Mouse (Mus musculus): ENCODE results near the gene Kcnd2. TPM values are rescaled to one million over a fixed set of nuclear protein-coding genes. Genes with fewer than 3 reads are reported as not detected.

Gene Kcnd2
- 0.41 and 0.57 TPM in 2 replicates for polyA plus RNA-seq (2015; fragmentation: Nextera tagmentation; extraction: Ambion mirVana)

- H3K27me3 ChIP-seq (ENCODE audit: control insufficient read depth, insufficient read depth, low read length) = no peaks in the 10 kb centered on the region; the same call in 1 of the 2 replicates
- H3K4me1 ChIP-seq (ENCODE audit: control insufficient read depth, insufficient read depth, low read length) = no peaks in the 10 kb centered on the region
- H3K36me3 ChIP-seq (ENCODE audit: control insufficient read depth, insufficient read depth, low read length) = no peaks in the 10 kb centered on the region
- 10% methylated on average over 34 of the region's 34 CpGs for WGBS
- H3K27ac ChIP-seq (ENCODE audit: low read length) = no peak within 1 kb of the TSS
- H3K4me2 ChIP-seq (ENCODE audit: low read depth, low read length) = peak within 1 kb of the TSS; percentile 98
- no peak for ATAC-seq (ENCODE audit: insufficient read depth, low FRiP score)
- H3K9me3 ChIP-seq (replicated peaks; ENCODE audit: control insufficient read depth, low read length) = no peaks in the 10 kb centered on the region
- peak within 1 kb of the TSS; percentile 70 for H3K9ac ChIP-seq (ENCODE audit: low read length)
- H3K4me3 ChIP-seq (replicated peaks; ENCODE audit: low read length) = peak within 1 kb of the TSS; percentile 64
Observed at GRCm38 (mm10) chr6:21215491-21216191, at the start of gene Kcnd2. TSS of gene Kcnd2 (plus strand) at chr6:21215503.

- no peak for ATAC-seq (ENCODE audit: insufficient read depth, low FRiP score)
- Histone ChIP-seq H3K4me1 (ENCODE audit: control insufficient read depth, insufficient read depth, low read length) (no peaks in the 10 kb centered on the region), H3K27ac (ENCODE audit: low read length) (no peak overlapping the region), H3K27me3 (ENCODE audit: control insufficient read depth, insufficient read depth, low read length) (no peaks in the 10 kb centered on the region), H3K4me2 (ENCODE audit: low read depth, low read length) (no peak overlapping the region), H3K9ac (ENCODE audit: low read length) (no peak overlapping the region), H3K4me3 (replicated peaks; ENCODE audit: low read length) (no peak overlapping the region), H3K36me3 (ENCODE audit: control insufficient read depth, insufficient read depth, low read length) (no peaks in the 10 kb centered on the region), H3K9me3 (replicated peaks; ENCODE audit: control insufficient read depth, low read length) (no peaks in the 10 kb centered on the region)
- WGBS = 86% methylated on average over 1 of the region's 1 CpGs
Observed at GRCm38 (mm10) chr6:21166611-21167010, 48.7 kb upstream of the Kcnd2 start.

GRCm38 (mm10) chr6:21195341-21195740 is 20.0 kb upstream of the Kcnd2 start:
- no peak overlapping the region for H3K4me2 ChIP-seq (ENCODE audit: low read depth, low read length)
- H3K36me3 ChIP-seq (ENCODE audit: control insufficient read depth, insufficient read depth, low read length) = no peaks in the 10 kb centered on the region
- no peak overlapping the region for H3K9ac ChIP-seq (ENCODE audit: low read length)
- ATAC-seq (ENCODE audit: insufficient read depth, low FRiP score) = no peak
- H3K27me3 ChIP-seq (ENCODE audit: control insufficient read depth, insufficient read depth, low read length) = no peaks in the 10 kb centered on the region
- WGBS = 52% methylated on average over 2 of the region's 2 CpGs
- H3K27ac ChIP-seq (ENCODE audit: low read length) = no peak overlapping the region
- no peaks in the 10 kb centered on the region for H3K9me3 ChIP-seq (replicated peaks; ENCODE audit: control insufficient read depth, low read length)
- no peaks in the 10 kb centered on the region for H3K4me1 ChIP-seq (ENCODE audit: control insufficient read depth, insufficient read depth, low read length)
- no peak overlapping the region for H3K4me3 ChIP-seq (replicated peaks; ENCODE audit: low read length)

- Histone ChIP-seq H3K27me3 (ENCODE audit: control insufficient read depth, insufficient read depth, low read length) (no peaks in the 10 kb centered on the region; the same call in 1 of the 2 replicates), H3K4me2 (ENCODE audit: low read depth, low read length) (peak overlapping the region; percentile 98), H3K9me3 (replicated peaks; ENCODE audit: control insufficient read depth, low read length) (no peaks in the 10 kb centered on the region), H3K36me3 (ENCODE audit: control insufficient read depth, insufficient read depth, low read length) (no peaks in the 10 kb centered on the region), H3K27ac (ENCODE audit: low read length) (no peak overlapping the region), H3K9ac (ENCODE audit: low read length) (peak overlapping the region; percentile 70), H3K4me3 (replicated peaks; ENCODE audit: low read length) (peak overlapping the region; percentile 64), H3K4me1 (ENCODE audit: control insufficient read depth, insufficient read depth, low read length) (no peaks in the 10 kb centered on the region)
- peak; percentile 40; the same call in 1 of the 2 replicates for ATAC-seq (ENCODE audit: insufficient read depth, low FRiP score)
- WGBS = 2% methylated on average over 29 of the region's 29 CpGs
Observed at GRCm38 (mm10) chr6:21213865-21214672, 1.2 kb upstream of the Kcnd2 start.

- H3K27me3 ChIP-seq (ENCODE audit: control insufficient read depth, insufficient read depth, low read length) = no peaks in the 10 kb centered on the region; the same call in 1 of the 2 replicates
- ATAC-seq (ENCODE audit: insufficient read depth, low FRiP score) = peak; percentile 66
Observed at GRCm38 (mm10) chr6:21214673-21215490, 421 bp upstream of the Kcnd2 start.

GRCm38 (mm10) chr6:21216206-21217020 is 1.1 kb downstream of the Kcnd2 start:
- Histone ChIP-seq H3K4me1 (ENCODE audit: control insufficient read depth, insufficient read depth, low read length) (no peaks in the 10 kb centered on the region), H3K36me3 (ENCODE audit: control insufficient read depth, insufficient read depth, low read length) (no peaks in the 10 kb centered on the region), H3K9me3 (replicated peaks; ENCODE audit: control insufficient read depth, low read length) (no peaks in the 10 kb centered on the region), H3K27ac (ENCODE audit: low read length) (no peak overlapping the region), H3K27me3 (ENCODE audit: control insufficient read depth, insufficient read depth, low read length) (no peaks in the 10 kb centered on the region; the same call in 1 of the 2 replicates), H3K9ac (ENCODE audit: low read length) (no peak overlapping the region), H3K4me2 (ENCODE audit: low read depth, low read length) (no peak overlapping the region), H3K4me3 (replicated peaks; ENCODE audit: low read length) (no peak overlapping the region)
- WGBS = 90% methylated on average over 27 of the region's 27 CpGs
- ATAC-seq (ENCODE audit: insufficient read depth, low FRiP score) = no peak

More at GRCm38 (mm10) chr6:21214673-21215490, 421 bp upstream of the Kcnd2 start:
- Histone ChIP-seq H3K4me2 (ENCODE audit: low read depth, low read length) (peak overlapping the region; percentile 98), H3K27ac (ENCODE audit: low read length) (no peak overlapping the region), H3K4me1 (ENCODE audit: control insufficient read depth, insufficient read depth, low read length) (no peaks in the 10 kb centered on the region), H3K4me3 (replicated peaks; ENCODE audit: low read length) (peak overlapping the region; percentile 64), H3K36me3 (ENCODE audit: control insufficient read depth, insufficient read depth, low read length) (no peaks in the 10 kb centered on the region), H3K9ac (ENCODE audit: low read length) (peak overlapping the region; percentile 70), H3K9me3 (replicated peaks; ENCODE audit: control insufficient read depth, low read length) (no peaks in the 10 kb centered on the region)
- under 1% methylated on average over 77 of the region's 83 CpGs for WGBS

GRCm38 (mm10) chr6:21217156-21217555 is 1.9 kb downstream of the Kcnd2 start:
- Histone ChIP-seq H3K9ac (ENCODE audit: low read length) (no peak overlapping the region), H3K36me3 (ENCODE audit: control insufficient read depth, insufficient read depth, low read length) (no peaks in the 10 kb centered on the region), H3K27me3 (ENCODE audit: control insufficient read depth, insufficient read depth, low read length) (no peaks in the 10 kb centered on the region; the same call in 1 of the 2 replicates), H3K4me2 (ENCODE audit: low read depth, low read length) (no peak overlapping the region), H3K4me1 (ENCODE audit: control insufficient read depth, insufficient read depth, low read length) (no peaks in the 10 kb centered on the region), H3K9me3 (replicated peaks; ENCODE audit: control insufficient read depth, low read length) (no peaks in the 10 kb centered on the region), H3K27ac (ENCODE audit: low read length) (no peak overlapping the region), H3K4me3 (replicated peaks; ENCODE audit: low read length) (no peak overlapping the region)
- WGBS = 95% methylated on average over 10 of the region's 10 CpGs
- no peak for ATAC-seq (ENCODE audit: insufficient read depth, low FRiP score)

- H3K27me3 ChIP-seq (ENCODE audit: control insufficient read depth, insufficient read depth, low read length) = no peaks in the 10 kb centered on the region
- H3K4me1 ChIP-seq (ENCODE audit: control insufficient read depth, insufficient read depth, low read length) = no peaks in the 10 kb centered on the region
- H3K9ac ChIP-seq (ENCODE audit: low read length) = no peak overlapping the region
- H3K36me3 ChIP-seq (ENCODE audit: control insufficient read depth, insufficient read depth, low read length) = no peaks in the 10 kb centered on the region
- no peak overlapping the region for H3K4me3 ChIP-seq (replicated peaks; ENCODE audit: low read length)
- no peak overlapping the region for H3K27ac ChIP-seq (ENCODE audit: low read length)
- WGBS = 87% methylated on average over 4 of the region's 4 CpGs
- no peak for ATAC-seq (ENCODE audit: insufficient read depth, low FRiP score)
- H3K4me2 ChIP-seq (ENCODE audit: low read depth, low read length) = 0 out of 2 replicates have a peak overlapping the region, but pooled peaks have one; percentile 2
- H3K9me3 ChIP-seq (replicated peaks; ENCODE audit: control insufficient read depth, low read length) = no peaks in the 10 kb centered on the region
Observed at GRCm38 (mm10) chr6:21226124-21226523, 10.8 kb downstream of the Kcnd2 start.

Measured in stomach, embryonic 16.5 days (tissue).